Mouse (Mus musculus): ENCODE data around the gene Olfr1020.

The Olfr1020 gene

DNA sequence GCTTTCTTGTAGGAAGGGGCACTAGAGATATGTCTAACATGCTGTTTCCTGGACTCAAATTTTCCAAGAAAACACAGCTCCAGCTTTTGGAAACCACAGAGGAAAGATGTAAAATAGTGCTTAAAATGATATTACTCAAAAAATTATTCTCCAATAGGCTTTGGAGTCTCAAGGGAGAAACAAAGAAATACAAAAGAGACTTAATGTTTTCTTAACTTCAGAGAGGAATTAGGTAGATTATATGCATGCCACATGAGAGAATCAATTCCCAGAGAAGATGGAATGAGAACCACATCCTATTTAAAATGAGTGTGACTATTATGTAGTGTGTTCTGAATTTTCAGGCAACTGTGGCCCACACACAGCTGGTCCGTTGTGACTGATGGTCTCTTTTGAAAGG is at the start of gene Olfr1020:
Olfr1020 (plus strand) TSS at position 301 of the 400 bp plus-strand sequence.
- DNase-seq (ENCODE audit: extremely low spot score, low read depth, low spot score), result no peak

DNA sequence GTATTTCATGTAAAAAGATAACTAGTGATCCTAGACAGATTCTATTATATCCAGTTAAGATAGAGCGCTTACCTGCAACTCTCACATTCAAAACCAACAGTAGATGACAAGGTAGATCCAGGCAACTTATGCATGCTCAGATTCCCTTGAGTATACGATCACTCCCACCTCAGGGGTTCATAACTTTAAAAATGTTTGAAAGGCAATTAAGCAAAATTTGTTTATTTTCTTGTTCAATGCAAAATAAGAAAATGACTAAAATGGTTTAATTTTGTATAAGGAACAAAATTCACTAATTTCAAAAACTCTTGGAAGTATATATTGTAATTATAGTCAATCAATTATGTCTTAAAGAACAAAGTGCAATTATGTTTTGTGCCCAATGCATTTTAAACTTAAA is 44.4 kb upstream of the Olfr1020 start, which contains the start of gene Olfr1016:
Olfr1016 (minus strand) TSS at position 101 of the 400 bp plus-strand sequence.
- no peak for DNase-seq (ENCODE audit: extremely low spot score, low read depth, low spot score)

DNA sequence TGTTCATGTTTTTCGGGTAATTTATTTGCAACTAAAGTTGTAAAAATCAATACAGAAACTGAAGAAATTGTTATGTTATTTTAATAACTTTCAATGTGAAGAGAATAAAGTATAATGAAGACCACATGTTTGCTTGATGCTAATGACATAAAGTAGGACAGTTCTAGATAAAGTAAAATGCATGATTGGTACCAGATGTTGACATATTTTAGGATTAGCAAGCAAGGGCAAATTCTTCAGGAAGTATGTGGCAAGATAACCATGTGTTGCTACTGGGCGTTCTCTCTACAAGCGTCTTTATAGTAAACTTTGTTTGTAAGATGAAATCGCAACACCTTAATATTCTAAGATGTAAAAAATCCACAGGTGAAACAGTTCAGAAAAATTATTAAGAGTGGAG is 42.3 kb upstream of the Olfr1020 start:
- peak; percentile 24 for DNase-seq (ENCODE audit: extremely low spot score, low read depth, low spot score)

DNA sequence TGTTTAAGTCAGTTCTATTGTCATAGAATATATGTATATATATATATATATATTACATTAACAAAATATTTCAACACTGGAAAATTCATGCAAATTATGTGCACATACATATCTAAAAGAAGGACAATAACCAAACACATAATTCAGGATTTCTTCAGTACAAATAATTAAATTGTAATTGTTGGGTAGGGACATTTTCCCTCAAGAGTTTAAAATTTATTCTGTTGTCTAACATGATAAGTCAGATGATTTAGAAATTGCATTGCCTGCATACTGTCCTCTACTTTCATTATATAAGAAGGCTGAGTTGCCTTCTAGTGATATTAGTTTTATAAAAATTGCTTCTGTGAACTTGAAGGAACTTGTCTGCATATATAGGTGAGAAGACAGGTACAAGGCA is 28.7 kb upstream of the Olfr1020 start, which contains the start of gene Olfr1018:
Olfr1018 (plus strand) TSS at position 301 of the 400 bp plus-strand sequence.
- DNase-seq (ENCODE audit: extremely low spot score, low read depth, low spot score), result no peak

DNA sequence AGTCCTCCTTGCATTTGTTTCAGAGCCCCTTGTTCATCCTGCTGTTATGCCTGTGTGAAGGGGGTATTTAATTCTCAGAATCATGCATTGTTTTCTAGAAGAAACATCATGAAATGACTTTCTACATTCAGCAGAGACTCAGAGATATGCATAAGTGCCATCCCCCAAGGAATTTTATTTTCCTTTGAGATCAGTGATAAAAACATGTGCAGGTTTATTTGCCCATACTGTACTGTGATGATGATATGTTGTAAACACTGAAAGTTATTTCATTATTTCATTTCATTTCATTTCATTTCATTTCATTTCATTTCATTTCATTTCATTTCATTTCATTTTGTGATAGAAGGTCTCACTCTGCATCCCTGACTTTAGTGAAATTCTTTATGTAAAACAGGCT is 1.4 kb upstream of the Olfr1020 start, which contains the start of gene Olfr1019:
Olfr1019 (minus strand) TSS at position 101 of the 400 bp plus-strand sequence.
- DNase-seq (ENCODE audit: extremely low spot score, low read depth, low spot score), result no peak

DNA sequence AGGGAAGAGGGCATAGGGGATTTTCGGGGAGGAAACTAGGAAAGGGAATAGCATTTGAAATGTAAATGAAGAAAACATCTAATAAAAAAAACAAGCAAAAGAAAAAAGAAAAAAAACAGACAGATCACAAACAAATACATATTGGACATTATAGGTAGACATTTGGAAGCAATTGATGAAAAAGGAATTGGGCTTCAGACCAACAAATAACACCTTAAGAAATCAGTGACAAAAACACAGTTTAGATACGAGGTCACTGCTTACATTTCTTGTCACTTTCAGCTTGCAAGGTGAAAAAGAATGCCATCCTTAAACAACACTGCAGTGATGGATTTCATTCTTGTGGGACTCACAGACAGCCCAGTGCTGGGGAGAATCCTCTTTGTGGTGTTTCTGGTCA is 21.5 kb downstream of the Olfr1020 start, which contains the start of gene Olfr1022:
Olfr1022 (plus strand) TSS at position 301 of the 400 bp plus-strand sequence.
- no peak for DNase-seq (ENCODE audit: extremely low spot score, low read depth, low spot score)

DNA sequence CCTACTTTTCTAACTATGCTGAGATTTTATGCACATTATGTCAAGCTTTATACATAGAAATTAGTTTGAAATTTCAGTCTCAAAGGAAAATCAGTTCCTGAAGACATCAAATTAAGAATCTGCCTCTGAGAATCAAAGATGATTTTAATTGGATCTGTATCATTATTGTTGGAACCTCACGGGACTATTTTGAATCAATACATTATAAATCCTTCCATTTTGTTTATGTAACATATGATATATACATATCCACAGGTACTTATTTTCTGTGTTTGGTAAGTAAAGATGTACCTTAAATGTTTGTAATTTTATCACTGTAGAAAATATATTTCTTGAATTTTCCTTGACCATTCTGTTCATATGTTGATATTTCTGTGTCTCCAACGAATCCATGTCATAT is 38.5 kb downstream of the Olfr1020 start, which contains the start of gene Olfr1023:
Olfr1023 (plus strand) TSS at position 301 of the 400 bp plus-strand sequence.
- no peak for DNase-seq (ENCODE audit: extremely low spot score, low read depth, low spot score)
